Mouse (Mus musculus) intestine, embryonic 15.5 days (tissue): ENCODE measurements around the gene Ptpn5. TPM values are rescaled to one million over a fixed set of nuclear protein-coding genes. Genes with fewer than 3 reads are reported as not detected.

Source experiments
- ATAC-seq: fragments of 200-750 bp; cut with Nextera tagmentation; 2 replicates; pipeline ENCODE4 v1.8.0; 2017; ENCODE audit warnings: moderate TSS enrichment, moderate library complexity
- H3K27ac ChIP-seq: fragments of 300-500 bp; sonication (generic); 2 replicates; pipeline ENCODE4 v1.5.1; 2015; ENCODE audit warnings: mild to moderate bottlenecking, inconsistent platforms
- H3K27me3 ChIP-seq: fragments of 300-500 bp; sonication (generic); replicated peaks from 2 replicates; pipeline ENCODE4 v1.6.1; 2015; ENCODE audit warnings: inconsistent platforms
- H3K36me3 ChIP-seq: fragments of 300-500 bp; sonication (generic); 2 replicates; pipeline ENCODE4 v1.6.1; 2015; ENCODE audit warnings: inconsistent platforms
- H3K4me1 ChIP-seq: fragments of 300-500 bp; sonication (generic); replicated peaks from 2 replicates; pipeline ENCODE4 v1.6.1; 2015; ENCODE audit warnings: inconsistent platforms
- H3K4me2 ChIP-seq: fragments of 300-500 bp; sonication (generic); replicated peaks from 2 replicates; pipeline ENCODE4 v1.6.1; 2015; ENCODE audit warnings: mild to moderate bottlenecking, inconsistent platforms
- H3K4me3 ChIP-seq: fragments of 300-500 bp; sonication (generic); replicated peaks from 2 replicates; pipeline ENCODE4 v1.5.1; 2015; ENCODE audit warnings: inconsistent platforms
- H3K9ac ChIP-seq: fragments of 300-500 bp; sonication (generic); 2 replicates; pipeline ENCODE4 v1.6.1; 2015; ENCODE audit warnings: inconsistent platforms
- H3K9me3 ChIP-seq: fragments of 300-500 bp; sonication (generic); 2 replicates; pipeline ENCODE4 v1.6.1; 2016; ENCODE audit warnings: inconsistent platforms
- WGBS: fragments of 180-500 bp; shearing (Covaris S2); methylation state at CpG from one replicate; pipeline ENCODE4 v1.1.7; 2015; 5-methylcytosine and 5-hydroxymethylcytosine counted together
- polyA plus RNA-seq: library from polyadenylated mRNA; unstranded; fragments of >200 nt; fragmentation: Nextera tagmentation; extraction: Ambion mirVana; gene quantifications from 2 replicates; pipeline ENCODE4 v1.2.1, GENCODE M21; 2015

Ptpn5 gene
- polyA plus RNA-seq, 1 experiment from 2014 or later, result 2.0 TPM

GRCm38 (mm10) chr7:47076729-47077128, 56.8 kb downstream of the Ptpn5 start:
- Histone ChIP-seq H3K4me2 (no peak overlapping the region), H3K4me3 (no peak overlapping the region), H3K9me3 (no peaks in the 10 kb centered on the region), H3K27me3 (no peaks in the 10 kb centered on the region), H3K36me3 (no peaks in the 10 kb centered on the region), H3K4me1 (peaks cover 20% of the 10 kb centered on the region), H3K9ac (no peak overlapping the region), H3K27ac (no peak overlapping the region)
- no peak for ATAC-seq
- WGBS, result 75% methylated on average over 3 of the region's 3 CpGs

- Histone ChIP-seq H3K9ac (no peak overlapping the region), H3K4me2 (no peak overlapping the region), H3K9me3 (no peaks in the 10 kb centered on the region), H3K4me3 (no peak overlapping the region), H3K36me3 (no peaks in the 10 kb centered on the region), H3K27me3 (no peaks in the 10 kb centered on the region), H3K4me1 (peaks cover 20% of the 10 kb centered on the region), H3K27ac (no peak overlapping the region)
- no peak for ATAC-seq
- 94% methylated on average over 6 of the region's 6 CpGs for WGBS
These were observed 57.3 kb downstream of the Ptpn5 start for GRCm38 (mm10) chr7:47076193-47076592.

DNA sequence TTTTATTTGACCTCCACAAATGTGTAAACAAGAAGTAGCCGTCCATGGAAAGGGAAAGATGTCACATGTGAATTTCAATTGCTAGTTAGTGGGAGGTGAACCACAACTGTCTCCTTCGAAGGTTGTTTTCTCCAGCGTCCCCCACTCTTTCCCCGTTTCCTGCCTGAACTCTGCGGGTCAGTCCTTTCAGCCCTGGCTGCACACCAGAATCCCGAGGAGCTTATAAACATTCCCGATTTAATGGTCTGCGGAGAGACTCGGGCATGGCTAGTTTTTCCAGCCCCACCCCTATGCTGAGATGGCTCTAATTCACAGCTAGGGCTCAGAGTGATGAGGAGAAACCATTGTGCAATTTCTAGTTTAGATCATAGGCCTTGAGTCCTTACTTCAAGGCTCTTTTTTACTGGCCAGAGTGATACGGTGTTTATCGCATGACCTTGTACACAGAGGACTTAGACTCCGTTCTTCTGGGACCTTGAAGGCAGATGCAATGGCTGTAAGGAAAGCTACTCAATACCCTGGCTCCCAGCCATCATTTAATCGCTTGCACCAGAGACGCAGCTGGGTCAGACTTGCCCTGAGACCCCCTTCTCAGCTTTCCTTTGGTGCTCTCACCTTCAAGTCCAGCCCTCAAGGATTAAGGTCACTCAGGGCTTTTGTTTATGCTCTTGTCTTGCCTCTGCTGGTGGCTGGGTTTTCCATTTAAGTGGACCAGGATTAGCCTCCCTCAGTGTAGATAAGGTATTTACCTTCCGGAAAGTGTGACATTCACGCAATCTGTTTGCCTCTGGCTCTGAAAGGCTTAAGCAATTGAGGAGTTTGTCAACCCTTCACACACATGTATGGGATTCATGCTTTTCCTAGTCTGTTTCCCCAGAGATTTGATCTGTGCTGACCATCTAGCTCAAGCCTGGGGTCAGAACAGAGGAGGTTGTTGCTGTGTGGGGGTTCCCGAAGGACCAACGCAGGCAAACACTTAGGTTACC, 59.7 kb downstream of the Ptpn5 start:
- no peaks in the 10 kb centered on the region for H3K27me3 ChIP-seq
- no peaks in the 10 kb centered on the region for H3K36me3 ChIP-seq
- peak; percentile 53 for ATAC-seq
- peaks cover 16% of the 10 kb centered on the region for H3K4me1 ChIP-seq
- H3K9ac ChIP-seq, result no peak overlapping the region
- no peak overlapping the region for H3K4me3 ChIP-seq
- H3K4me2 ChIP-seq, result no peak overlapping the region; the same call in 1 of the 2 replicates
- H3K9me3 ChIP-seq, result no peaks in the 10 kb centered on the region
- 32% methylated on average over 18 of the region's 18 CpGs for WGBS
- H3K27ac ChIP-seq, result peak overlapping the region; percentile 44; the same call in 1 of the 2 replicates

DNA sequence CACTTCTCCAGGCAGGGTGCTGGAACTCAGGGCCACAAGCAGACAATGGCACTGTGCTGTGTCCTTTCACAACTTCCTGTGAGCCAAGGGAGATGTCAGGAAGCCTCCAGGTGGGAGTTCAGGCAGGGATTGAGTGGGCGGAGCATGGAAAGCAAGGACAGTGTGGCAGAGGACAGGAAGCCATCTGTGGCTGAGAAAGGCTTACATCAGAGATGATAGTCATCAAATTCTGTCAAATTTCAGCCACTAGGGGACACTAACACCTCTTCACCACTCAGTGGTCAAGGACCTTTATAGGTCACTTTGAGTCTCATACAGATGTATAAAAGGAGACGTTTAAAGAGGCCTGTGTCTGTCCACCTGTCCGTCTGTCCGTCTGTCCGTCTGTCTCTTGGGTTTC, 60.9 kb downstream of the Ptpn5 start:
- Histone ChIP-seq H3K4me3 (no peak overlapping the region), H3K36me3 (no peaks in the 10 kb centered on the region), H3K27ac (no peak overlapping the region), H3K9me3 (no peaks in the 10 kb centered on the region), H3K27me3 (no peaks in the 10 kb centered on the region), H3K9ac (no peak overlapping the region), H3K4me1 (peaks cover 16% of the 10 kb centered on the region), H3K4me2 (no peak overlapping the region)
- no peak for ATAC-seq
- 76% methylated on average over 5 of the region's 5 CpGs for WGBS

GRCm38 (mm10) chr7:47067879-47068278, 65.6 kb downstream of the Ptpn5 start:
- Histone ChIP-seq H3K36me3 (no peaks in the 10 kb centered on the region), H3K4me1 (peaks cover 2% of the 10 kb centered on the region), H3K9me3 (no peaks in the 10 kb centered on the region), H3K9ac (no peak overlapping the region), H3K27ac (no peak overlapping the region), H3K4me2 (no peak overlapping the region), H3K27me3 (no peaks in the 10 kb centered on the region), H3K4me3 (no peak overlapping the region)
- WGBS, result 66% methylated on average over 5 of the region's 5 CpGs
- no peak for ATAC-seq

GRCm38 (mm10) chr7:47066942-47067341, 66.5 kb downstream of the Ptpn5 start:
- 81% methylated on average over 3 of the region's 3 CpGs for WGBS
- no peaks in the 10 kb centered on the region for H3K9me3 ChIP-seq
- H3K4me2 ChIP-seq, result no peak overlapping the region
- no peaks in the 10 kb centered on the region for H3K27me3 ChIP-seq
- H3K4me3 ChIP-seq, result no peak overlapping the region
- H3K4me1 ChIP-seq, result no peaks in the 10 kb centered on the region
- no peak overlapping the region for H3K9ac ChIP-seq
- H3K36me3 ChIP-seq, result no peaks in the 10 kb centered on the region
- no peak overlapping the region for H3K27ac ChIP-seq
- no peak for ATAC-seq

- H3K4me1 ChIP-seq, result no peaks in the 10 kb centered on the region
- H3K27ac ChIP-seq, result no peak overlapping the region
- H3K4me3 ChIP-seq, result no peak overlapping the region
- no peaks in the 10 kb centered on the region for H3K27me3 ChIP-seq
- 84% methylated on average over 5 of the region's 5 CpGs for WGBS
- H3K4me2 ChIP-seq, result 0 out of 2 replicates have a peak overlapping the region, but pooled peaks have one; percentile 36
- ATAC-seq, result no peak
- no peaks in the 10 kb centered on the region for H3K36me3 ChIP-seq
- H3K9ac ChIP-seq, result no peak overlapping the region
- H3K9me3 ChIP-seq, result no peaks in the 10 kb centered on the region
These were observed 71.9 kb downstream of the Ptpn5 start for GRCm38 (mm10) chr7:47061560-47061959.

- Histone ChIP-seq H3K9me3 (no peaks in the 10 kb centered on the region), H3K4me1 (no peaks in the 10 kb centered on the region), H3K9ac (no peak overlapping the region; the same call in 1 of the 2 replicates), H3K4me3 (no peak overlapping the region), H3K4me2 (no peak overlapping the region), H3K27me3 (no peaks in the 10 kb centered on the region), H3K27ac (peak overlapping the region; percentile 66), H3K36me3 (no peaks in the 10 kb centered on the region)
- peak; percentile 78 for ATAC-seq
- WGBS, result 47% methylated on average over 7 of the region's 7 CpGs
These were observed 74.1 kb downstream of the Ptpn5 start for GRCm38 (mm10) chr7:47059339-47059738.

- WGBS, result 81% methylated on average over 4 of the region's 4 CpGs
- Histone ChIP-seq H3K27ac (no peak overlapping the region), H3K4me3 (no peak overlapping the region), H3K4me1 (peaks cover 16% of the 10 kb centered on the region), H3K9me3 (no peaks in the 10 kb centered on the region), H3K4me2 (no peak overlapping the region), H3K36me3 (0 out of 2 replicates have a peak, but pooled peaks cover 8% of the 10 kb centered on the region), H3K27me3 (no peaks in the 10 kb centered on the region), H3K9ac (no peak overlapping the region)
- no peak for ATAC-seq
These were observed 77.2 kb downstream of the Ptpn5 start for GRCm38 (mm10) chr7:47056273-47056672.

DNA sequence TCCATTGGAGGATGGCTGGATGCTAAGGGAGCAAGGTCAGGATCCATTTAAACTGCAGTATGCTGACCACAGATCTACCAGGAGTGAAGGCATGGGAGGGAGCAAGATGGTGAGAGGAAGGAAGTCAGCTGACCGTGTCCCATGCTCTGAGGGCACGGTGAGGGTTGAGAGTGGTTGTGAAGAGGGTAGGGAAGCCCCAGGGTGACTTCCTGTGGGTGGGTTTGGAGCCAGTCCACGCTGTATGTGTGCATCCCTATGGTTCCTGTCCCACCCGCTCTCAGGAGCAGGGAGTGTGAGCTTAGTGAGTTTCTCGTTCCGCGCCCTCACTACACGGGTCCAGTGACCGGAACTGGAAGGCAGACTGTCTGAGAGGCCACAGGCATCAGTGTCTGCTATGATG, 77.7 kb downstream of the Ptpn5 start:
- WGBS, result 82% methylated on average over 9 of the region's 9 CpGs
- Histone ChIP-seq H3K4me1 (peaks cover 19% of the 10 kb centered on the region), H3K4me3 (no peak overlapping the region), H3K9ac (no peak overlapping the region), H3K27me3 (no peaks in the 10 kb centered on the region), H3K4me2 (no peak overlapping the region), H3K9me3 (no peaks in the 10 kb centered on the region), H3K36me3 (0 out of 2 replicates have a peak, but pooled peaks cover 8% of the 10 kb centered on the region), H3K27ac (no peak overlapping the region)
- no peak for ATAC-seq

DNA sequence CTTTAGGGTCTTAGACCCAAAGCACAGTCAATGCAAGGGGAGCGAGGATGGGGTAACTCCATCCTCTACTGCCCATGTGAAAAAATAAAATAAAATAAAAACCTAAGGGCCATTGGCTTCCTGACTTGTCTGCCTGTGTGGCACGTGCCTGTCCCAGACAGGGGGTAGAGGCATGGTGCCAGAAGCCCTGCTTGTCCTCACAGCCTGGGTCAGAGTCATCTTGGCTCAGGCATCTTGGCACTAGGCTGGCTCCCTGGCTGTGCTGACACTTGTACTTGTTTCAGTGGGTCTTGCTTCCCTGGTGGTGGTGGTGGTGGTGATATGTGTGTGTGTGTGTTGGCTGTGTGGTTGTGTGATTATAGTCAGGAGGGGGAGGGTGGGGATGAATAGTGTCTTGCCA, 78.8 kb downstream of the Ptpn5 start:
- 85% methylated on average over 2 of the region's 2 CpGs for WGBS
- peaks cover 19% of the 10 kb centered on the region for H3K4me1 ChIP-seq
- no peak overlapping the region for H3K4me3 ChIP-seq
- no peak overlapping the region for H3K27ac ChIP-seq
- no peaks in the 10 kb centered on the region for H3K9me3 ChIP-seq
- ATAC-seq, result no peak
- no peaks in the 10 kb centered on the region for H3K27me3 ChIP-seq
- 0 out of 2 replicates have a peak, but pooled peaks cover 8% of the 10 kb centered on the region for H3K36me3 ChIP-seq
- no peak overlapping the region for H3K4me2 ChIP-seq
- no peak overlapping the region for H3K9ac ChIP-seq

GRCm38 (mm10) chr7:47053287-47053686, 80.2 kb downstream of the Ptpn5 start:
- H3K9ac ChIP-seq, result no peak overlapping the region

More at GRCm38 (mm10) chr7:47053287-47053686, 80.2 kb downstream of the Ptpn5 start:
- Histone ChIP-seq H3K36me3 (0 out of 2 replicates have a peak, but pooled peaks cover 8% of the 10 kb centered on the region), H3K27me3 (no peaks in the 10 kb centered on the region), H3K27ac (0 out of 2 replicates have a peak overlapping the region, but pooled peaks have one; percentile 99), H3K4me3 (no peak overlapping the region), H3K9me3 (no peaks in the 10 kb centered on the region), H3K4me2 (no peak overlapping the region), H3K4me1 (peaks cover 19% of the 10 kb centered on the region)
- ATAC-seq, result no peak
- 89% methylated on average over 15 of the region's 15 CpGs for WGBS
